In the genomic region with DNA sequence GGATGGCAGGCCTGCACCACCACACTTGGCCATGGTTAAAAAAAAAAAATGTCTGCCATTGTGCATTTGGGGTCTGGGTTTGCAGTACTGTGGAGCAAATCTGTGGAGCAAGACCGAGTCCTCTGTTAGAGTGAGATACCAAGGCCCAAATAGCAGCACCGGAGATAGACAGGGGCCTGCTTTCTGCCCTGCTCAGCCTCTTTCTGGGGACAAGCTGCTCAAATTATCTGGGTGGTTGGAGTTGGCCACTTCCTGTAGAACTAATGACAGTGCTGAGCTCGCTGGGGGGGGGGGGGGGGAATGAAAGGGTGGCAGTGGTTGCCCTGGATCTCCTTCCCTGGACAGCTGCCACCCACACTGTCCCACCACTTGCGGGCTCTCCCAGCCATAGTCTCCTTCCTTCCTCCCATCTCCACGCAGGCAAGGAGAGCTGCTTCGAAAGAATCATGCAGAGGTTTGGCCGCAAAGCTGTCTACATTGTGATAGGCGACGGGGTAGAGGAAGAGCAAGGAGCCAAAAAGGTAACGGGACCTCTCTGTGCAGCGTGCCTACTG, we compare ENCODE assay signal across 16 mouse cellular contexts.
DNase-seq lines count a peak whose midpoint lies in the region; ATAC-seq lines count a peak whose summit lies in the region.
"Had no signal": no experiment of that assay in that cellular context is flagged by ENCODE, and none has a peak within 500 bp of the region (broad histone marks: within the 10 kb centered on the region; RNA-seq: fewer than 3 reads in every experiment).

No protein-coding gene starts in this region.

- WGBS in hindbrain, embryonic 10.5 days: 61% methylated on average over 11 of the region's 11 CpGs
- 46% methylated on average over 11 of the region's 11 CpGs for WGBS in hindbrain, embryonic 14.5 days
- WGBS in hindbrain, embryonic 12.5 days: 56% methylated on average over 11 of the region's 11 CpGs
- 44% methylated on average over 10 of the region's 11 CpGs for WGBS in midbrain, embryonic 13.5 days

- peaks cover 47% of the 10 kb centered on the region for H3K36me3 ChIP-seq in hindbrain, embryonic 10.5 days
- H3K36me3 ChIP-seq in hindbrain, embryonic 14.5 days (replicated peaks; ENCODE audit: control insufficient read depth, insufficient read depth): no peaks in the 10 kb centered on the region
- no peaks in the 10 kb centered on the region for H3K36me3 ChIP-seq in hindbrain, embryonic 12.5 days
- no peaks in the 10 kb centered on the region for H3K36me3 ChIP-seq in midbrain, embryonic 13.5 days

- intact Hi-C loops in heart, postnatal 14 days (cut with DNase I): no loop called here

- H3K27ac ChIP-seq in hindbrain, embryonic 10.5 days: peak overlapping the region; percentile 57
- no peak overlapping the region for H3K27ac ChIP-seq in hindbrain, embryonic 14.5 days
- H3K27ac ChIP-seq in hindbrain, embryonic 12.5 days: peak overlapping the region; percentile 76
- peak overlapping the region; percentile 63 for H3K27ac ChIP-seq in midbrain, embryonic 13.5 days
- H3K27ac ChIP-seq: limb, embryonic 13.5 days had no signal

- ATAC-seq in hindbrain, embryonic 14.5 days (ENCODE audit: low FRiP score): no peak
- no peak for ATAC-seq in hindbrain, embryonic 12.5 days (ENCODE audit: low FRiP score)
- ATAC-seq in midbrain, embryonic 13.5 days: peak; percentile 49

- no peaks in the 10 kb centered on the region for H3K9me3 ChIP-seq in hindbrain, embryonic 10.5 days
- H3K9me3 ChIP-seq in hindbrain, embryonic 14.5 days (ENCODE audit: control insufficient read depth, low read length): no peaks in the 10 kb centered on the region
- no peaks in the 10 kb centered on the region for H3K9me3 ChIP-seq in hindbrain, embryonic 12.5 days (replicated peaks)
- H3K9me3 ChIP-seq in midbrain, embryonic 13.5 days: no peaks in the 10 kb centered on the region
- H3K9me3 ChIP-seq: limb, embryonic 13.5 days had no signal

- peaks cover 20% of the 10 kb centered on the region for H3K4me1 ChIP-seq in hindbrain, embryonic 10.5 days (replicated peaks)
- H3K4me1 ChIP-seq in hindbrain, embryonic 14.5 days (replicated peaks; ENCODE audit: control insufficient read depth, insufficient read depth, low read length): peaks cover 8% of the 10 kb centered on the region; the same call in 1 of the 2 replicates
- peaks cover 10% of the 10 kb centered on the region for H3K4me1 ChIP-seq in hindbrain, embryonic 12.5 days
- H3K4me1 ChIP-seq in midbrain, embryonic 13.5 days (replicated peaks): peaks cover 12% of the 10 kb centered on the region

- H3K9ac ChIP-seq in hindbrain, embryonic 14.5 days: no peak overlapping the region
- no peak overlapping the region for H3K9ac ChIP-seq in hindbrain, embryonic 12.5 days
- no peak overlapping the region for H3K9ac ChIP-seq in midbrain, embryonic 13.5 days (replicated peaks)
- H3K9ac ChIP-seq: limb, embryonic 13.5 days had no signal

- H3K27me3 ChIP-seq in hindbrain, embryonic 10.5 days (ENCODE audit: insufficient read depth, poor library complexity, severe bottlenecking): no peaks in the 10 kb centered on the region
- H3K27me3 ChIP-seq in hindbrain, embryonic 14.5 days (ENCODE audit: control insufficient read depth, insufficient read depth, low read length): no peaks in the 10 kb centered on the region
- H3K27me3 ChIP-seq in hindbrain, embryonic 12.5 days: no peaks in the 10 kb centered on the region
- H3K27me3 ChIP-seq in midbrain, embryonic 13.5 days: no peaks in the 10 kb centered on the region
- H3K27me3 ChIP-seq: limb, embryonic 13.5 days had no signal

- H3K4me2 ChIP-seq in hindbrain, embryonic 14.5 days (replicated peaks): no peak overlapping the region
- H3K4me2 ChIP-seq in hindbrain, embryonic 12.5 days (replicated peaks): no peak overlapping the region
- no peak overlapping the region for H3K4me2 ChIP-seq in midbrain, embryonic 13.5 days (replicated peaks)
- H3K4me2 ChIP-seq: limb, embryonic 13.5 days had no signal

- DNase-seq in hindbrain, embryonic 10.5 days (ENCODE audit: low spot score): no peak
- no peak for DNase-seq in hindbrain, embryonic 14.5 days (ENCODE audit: low spot score)
- peak; percentile 52 for DNase-seq in Muller cell, postnatal 12 days (ENCODE audit: inconsistent ontology term)
- no peak for DNase-seq in layer of hippocampus, postnatal 36 days
- no peak for DNase-seq in heart, postnatal 14 days
- no peak for DNase-seq in urinary bladder, postnatal 14 days (ENCODE audit: low spot score)
- DNase-seq: adrenal gland, adult 2 months; cerebellum, adult 11 months; gastrocnemius, postnatal 14 days; kidney, adult 8-10 months; lung, adult 2 months; lung, postnatal 4 days had no signal

- no peak overlapping the region for H3K4me3 ChIP-seq in hindbrain, embryonic 10.5 days
- H3K4me3 ChIP-seq in hindbrain, embryonic 14.5 days (replicated peaks; ENCODE audit: low read length): no peak overlapping the region
- H3K4me3 ChIP-seq in hindbrain, embryonic 12.5 days: no peak overlapping the region
- H3K4me3 ChIP-seq in midbrain, embryonic 13.5 days (replicated peaks): no peak overlapping the region
- H3K4me3 ChIP-seq: limb, embryonic 13.5 days; myocyte had no signal
